Comparison of ENCODE assay signal across 23 mouse cellular contexts in genomic region chr1:83970641-83971285, GRCm38 (mm10).
A peak's percentile ranks its signal among the peaks of the same experiment; 100 is the strongest.
DNase-seq lines count a peak whose midpoint lies in the region; ATAC-seq and TF ChIP-seq lines count a peak whose summit lies in the region.
"Had no signal": no experiment of that assay in that cellular context is flagged by ENCODE, and none has a peak within 500 bp of the region (broad histone marks: within the 10 kb centered on the region; RNA-seq: fewer than 3 reads in every experiment).

No protein-coding gene starts in this region.

- 0 out of 2 replicates have a peak, but pooled peaks have one; percentile 35 for ATAC-seq in midbrain, embryonic 11.5 days (ENCODE audit: low FRiP score)
- ATAC-seq in midbrain, embryonic 16.5 days, result no peak
- no peak for ATAC-seq in midbrain, embryonic 14.5 days (ENCODE audit: low FRiP score, low TSS enrichment)
- ATAC-seq in inflammation-experienced regulatory T-cells, adult 6 months, result no peak
- ATAC-seq: CD4-positive, CD25-positive, alpha-beta regulatory T cell, adult 4 months; liver, postnatal 0 days had no signal

- no peaks in the 10 kb centered on the region for H3K27me3 ChIP-seq in midbrain, embryonic 11.5 days (ENCODE audit: control insufficient read depth, insufficient read depth, low read length)
- H3K27me3 ChIP-seq in midbrain, embryonic 16.5 days (ENCODE audit: control insufficient read depth, insufficient read depth, low read depth, low read length), result no peaks in the 10 kb centered on the region
- no peaks in the 10 kb centered on the region for H3K27me3 ChIP-seq in midbrain, embryonic 14.5 days (ENCODE audit: control insufficient read depth, insufficient read depth, low read length)
- H3K27me3 ChIP-seq: embryonic facial prominence, embryonic 15.5 days; heart, embryonic 13.5 days; limb, embryonic 12.5 days had no signal

- peak; percentile 2 for DNase-seq in embryo, embryonic 10.5 days (ENCODE audit: low spot score)
- DNase-seq in embryo, embryonic 9.5 days (ENCODE audit: extremely low spot score), result no peak
- DNase-seq in midbrain, embryonic 11.5 days (ENCODE audit: low spot score, missing footprints), result no peak
- DNase-seq in brain, embryonic 14.5 days (ENCODE audit: low read depth), result peak; percentile 48
- DNase-seq in midbrain, embryonic 14.5 days, result peak; percentile 42
- DNase-seq: adrenal gland, postnatal 25 days; cerebellum, adult 11 months; cerebellum, postnatal 36 days; gastrocnemius, postnatal 36 days; heart, adult 2 months; heart, postnatal 14 days; kidney, adult 8-10 months; kidney, postnatal 10 days; liver, postnatal 0 days; lung, postnatal 10 days; thymus, postnatal 14 days had no signal

- no peaks in the 10 kb centered on the region; the same call in 1 of the 2 replicates for H3K4me1 ChIP-seq in midbrain, embryonic 11.5 days (ENCODE audit: control insufficient read depth, insufficient read depth, low read length)
- H3K4me1 ChIP-seq in midbrain, embryonic 16.5 days (ENCODE audit: control insufficient read depth, insufficient read depth, low read length), result no peaks in the 10 kb centered on the region
- no peaks in the 10 kb centered on the region for H3K4me1 ChIP-seq in midbrain, embryonic 14.5 days (ENCODE audit: control insufficient read depth, insufficient read depth, low read length)
- H3K4me1 ChIP-seq: embryonic facial prominence, embryonic 15.5 days; heart, embryonic 13.5 days; limb, embryonic 12.5 days had no signal

- TF ChIP-seq CTCF in brain, embryonic 14.5 days (IDR thresholded peaks at IDR 0.05; ENCODE audit: borderline replicate concordance, extremely low read depth, insufficient read depth, insufficient read length), result no peak

- H3K9me3 ChIP-seq in midbrain, embryonic 11.5 days (ENCODE audit: control insufficient read depth, low read length), result no peaks in the 10 kb centered on the region
- no peaks in the 10 kb centered on the region for H3K9me3 ChIP-seq in midbrain, embryonic 16.5 days (replicated peaks; ENCODE audit: control insufficient read depth, low read length, poor library complexity, severe bottlenecking)
- no peaks in the 10 kb centered on the region for H3K9me3 ChIP-seq in midbrain, embryonic 14.5 days (ENCODE audit: control insufficient read depth, low read length)
- H3K9me3 ChIP-seq: embryonic facial prominence, embryonic 15.5 days; heart, embryonic 13.5 days; limb, embryonic 12.5 days had no signal

- H3K4me3 ChIP-seq in midbrain, embryonic 11.5 days (ENCODE audit: low read depth, low read length), result no peak overlapping the region
- no peak overlapping the region for H3K4me3 ChIP-seq in midbrain, embryonic 16.5 days (ENCODE audit: low read depth, low read length)
- H3K4me3 ChIP-seq in midbrain, embryonic 14.5 days (replicated peaks; ENCODE audit: low read depth, low read length), result no peak overlapping the region
- H3K4me3 ChIP-seq: embryonic facial prominence, embryonic 15.5 days; heart, adult 2 months; heart, embryonic 13.5 days; limb, embryonic 12.5 days had no signal

- no peaks in the 10 kb centered on the region for H3K36me3 ChIP-seq in midbrain, embryonic 11.5 days (ENCODE audit: control insufficient read depth, insufficient read depth, low read length)
- no peaks in the 10 kb centered on the region for H3K36me3 ChIP-seq in midbrain, embryonic 16.5 days (ENCODE audit: control insufficient read depth, insufficient read depth, low read length)
- no peaks in the 10 kb centered on the region for H3K36me3 ChIP-seq in midbrain, embryonic 14.5 days (ENCODE audit: control insufficient read depth, insufficient read depth, low read length)
- H3K36me3 ChIP-seq: embryonic facial prominence, embryonic 15.5 days; heart, embryonic 13.5 days; limb, embryonic 12.5 days had no signal

- no peak for TF ChIP-seq POLR2A in brain, embryonic 14.5 days (IDR thresholded peaks at IDR 0.05; ENCODE audit: borderline replicate concordance, extremely low read depth, insufficient read depth, insufficient read length, poor library complexity, severe bottlenecking)

- no peak overlapping the region for H3K9ac ChIP-seq in midbrain, embryonic 11.5 days (ENCODE audit: low read length)
- no peak overlapping the region for H3K9ac ChIP-seq in midbrain, embryonic 16.5 days (ENCODE audit: low read depth, low read length)
- H3K9ac ChIP-seq in midbrain, embryonic 14.5 days (replicated peaks; ENCODE audit: low read length), result no peak overlapping the region
- H3K9ac ChIP-seq: embryonic facial prominence, embryonic 15.5 days; heart, embryonic 13.5 days; limb, embryonic 12.5 days; liver, postnatal 0 days had no signal

- no peak overlapping the region for H3K27ac ChIP-seq in midbrain, embryonic 11.5 days (ENCODE audit: low read depth, low read length)
- no peak overlapping the region for H3K27ac ChIP-seq in midbrain, embryonic 16.5 days (ENCODE audit: low read length)
- no peak overlapping the region for H3K27ac ChIP-seq in midbrain, embryonic 14.5 days (replicated peaks; ENCODE audit: low read depth, low read length)
- H3K27ac ChIP-seq: embryonic facial prominence, embryonic 15.5 days; heart, adult 2 months; heart, embryonic 13.5 days; limb, embryonic 12.5 days had no signal

- 49% methylated on average over 8 of the region's 8 CpGs for WGBS in midbrain, embryonic 11.5 days
- 37% methylated on average over 8 of the region's 8 CpGs for WGBS in midbrain, embryonic 16.5 days
- WGBS in midbrain, embryonic 14.5 days, result 29% methylated on average over 8 of the region's 8 CpGs

- no peak overlapping the region for H3K4me2 ChIP-seq in midbrain, embryonic 11.5 days
- no peak overlapping the region for H3K4me2 ChIP-seq in midbrain, embryonic 16.5 days (ENCODE audit: low read length)
- H3K4me2 ChIP-seq in midbrain, embryonic 14.5 days (ENCODE audit: low read length), result no peak overlapping the region
- H3K4me2 ChIP-seq: embryonic facial prominence, embryonic 15.5 days; heart, embryonic 13.5 days; limb, embryonic 12.5 days; liver, embryonic 11.5 days had no signal

Comparison
In these comparisons a context has a peak if more than half of its experiments do, and no peak if none do; other contexts are left out.
1. DNase-seq: peak in embryo, embryonic 10.5 days (single experiment), brain, embryonic 14.5 days (single experiment) and midbrain, embryonic 14.5 days (single experiment); none in embryo, embryonic 9.5 days (single experiment) and midbrain, embryonic 11.5 days (single experiment).